Mouse (Mus musculus): ENCODE measurements at regions not wholly inside any gene's neighbourhood (a gene's known extent, or its start where the extent isn't known, plus 50 kb on each side); places are given as distances from the start of the nearest gene placed in this dataset.

- Histone ChIP-seq H3K9ac (no peak overlapping the region), H3K27me3 (no peaks in the 10 kb centered on the region), H3K4me2 (no peak overlapping the region), H3K36me3 (replicated peaks) (no peaks in the 10 kb centered on the region), H3K9me3 (replicated peaks) (no peaks in the 10 kb centered on the region), H3K27ac (replicated peaks) (no peak overlapping the region), H3K4me1 (replicated peaks) (no peaks in the 10 kb centered on the region), H3K4me3 (replicated peaks) (no peak overlapping the region)
- ATAC-seq (ENCODE audit: insufficient read depth), result no peak
- 49% methylated on average over 4 of the region's 4 CpGs for WGBS (ENCODE audit: insufficient replicate concordance)
These were observed 74.6 kb upstream of the Arhgap21 start for GRCm38 (mm10) chr2:21043302-21043701.

- Histone ChIP-seq H3K27ac (replicated peaks) (no peak overlapping the region), H3K36me3 (replicated peaks) (no peaks in the 10 kb centered on the region), H3K27me3 (no peaks in the 10 kb centered on the region), H3K4me3 (replicated peaks) (no peak overlapping the region), H3K4me2 (no peak overlapping the region), H3K9ac (no peak overlapping the region), H3K4me1 (replicated peaks) (no peaks in the 10 kb centered on the region), H3K9me3 (replicated peaks) (no peaks in the 10 kb centered on the region)
- ATAC-seq (ENCODE audit: insufficient read depth), result no peak
- 55% methylated on average over 3 of the region's 3 CpGs for WGBS (ENCODE audit: insufficient replicate concordance)
These were observed 68.9 kb upstream of the Arhgap21 start for GRCm38 (mm10) chr2:21037607-21038006.

- WGBS (ENCODE audit: insufficient replicate concordance), result 59% methylated on average over 8 of the region's 8 CpGs
- Histone ChIP-seq H3K27ac (replicated peaks) (no peak overlapping the region), H3K36me3 (replicated peaks) (no peaks in the 10 kb centered on the region), H3K9me3 (replicated peaks) (no peaks in the 10 kb centered on the region), H3K27me3 (no peaks in the 10 kb centered on the region), H3K4me1 (replicated peaks) (no peaks in the 10 kb centered on the region), H3K9ac (no peak overlapping the region), H3K4me2 (no peak overlapping the region), H3K4me3 (replicated peaks) (no peak overlapping the region)
- ATAC-seq (ENCODE audit: insufficient read depth), result no peak
These were observed 68.5 kb upstream of the Arhgap21 start for GRCm38 (mm10) chr2:21037181-21037580.

- Histone ChIP-seq H3K36me3 (replicated peaks) (no peaks in the 10 kb centered on the region), H3K4me2 (no peak overlapping the region), H3K27ac (replicated peaks) (no peak overlapping the region), H3K9ac (no peak overlapping the region), H3K9me3 (replicated peaks) (no peaks in the 10 kb centered on the region), H3K4me1 (replicated peaks) (no peaks in the 10 kb centered on the region), H3K4me3 (replicated peaks) (no peak overlapping the region), H3K27me3 (no peaks in the 10 kb centered on the region)
- no peak for ATAC-seq (ENCODE audit: insufficient read depth)
- WGBS (ENCODE audit: insufficient replicate concordance), result 58% methylated on average over 5 of the region's 5 CpGs
These were observed 67.4 kb upstream of the Arhgap21 start for GRCm38 (mm10) chr2:21035884-21036648.

GRCm38 (mm10) chr2:21034651-21035050 is 66.0 kb upstream of the Arhgap21 start:
- no peak overlapping the region; the same call in 1 of the 2 replicates for H3K4me3 ChIP-seq (replicated peaks)
- H3K9me3 ChIP-seq (replicated peaks), result no peaks in the 10 kb centered on the region
- H3K4me1 ChIP-seq (replicated peaks), result no peaks in the 10 kb centered on the region
- no peak overlapping the region for H3K27ac ChIP-seq (replicated peaks)
- ATAC-seq (ENCODE audit: insufficient read depth), result no peak
- H3K9ac ChIP-seq, result no peak overlapping the region
- H3K36me3 ChIP-seq (replicated peaks), result no peaks in the 10 kb centered on the region
- H3K27me3 ChIP-seq, result no peaks in the 10 kb centered on the region
- peak overlapping the region; percentile 30 for H3K4me2 ChIP-seq
- 32% methylated on average over 8 of the region's 8 CpGs for WGBS (ENCODE audit: insufficient replicate concordance)

GRCm38 (mm10) chr2:21030650-21031049 is 62.0 kb upstream of the Arhgap21 start:
- H3K4me2 ChIP-seq, result no peak overlapping the region
- no peaks in the 10 kb centered on the region for H3K4me1 ChIP-seq (replicated peaks)
- H3K36me3 ChIP-seq (replicated peaks), result no peaks in the 10 kb centered on the region
- no peak overlapping the region for H3K27ac ChIP-seq (replicated peaks)
- WGBS (ENCODE audit: insufficient replicate concordance), result 60% methylated on average over 4 of the region's 4 CpGs
- H3K27me3 ChIP-seq, result no peaks in the 10 kb centered on the region
- no peak for ATAC-seq (ENCODE audit: insufficient read depth)
- H3K9me3 ChIP-seq (replicated peaks), result no peaks in the 10 kb centered on the region
- H3K9ac ChIP-seq, result no peak overlapping the region
- no peak overlapping the region for H3K4me3 ChIP-seq (replicated peaks)

- Histone ChIP-seq H3K9me3 (replicated peaks) (no peaks in the 10 kb centered on the region), H3K27ac (replicated peaks) (no peak overlapping the region), H3K4me3 (replicated peaks) (no peak overlapping the region), H3K4me1 (replicated peaks) (no peaks in the 10 kb centered on the region), H3K36me3 (replicated peaks) (no peaks in the 10 kb centered on the region), H3K4me2 (no peak overlapping the region), H3K9ac (no peak overlapping the region), H3K27me3 (no peaks in the 10 kb centered on the region)
- WGBS (ENCODE audit: insufficient replicate concordance), result 53% methylated on average over 5 of the region's 5 CpGs
- ATAC-seq (ENCODE audit: insufficient read depth), result no peak
These were observed 60.8 kb upstream of the Arhgap21 start for GRCm38 (mm10) chr2:21029391-21030010.

GRCm38 (mm10) chr2:21028605-21029004 is 59.9 kb upstream of the Arhgap21 start:
- Histone ChIP-seq H3K27ac (replicated peaks) (no peak overlapping the region), H3K9ac (no peak overlapping the region), H3K27me3 (no peaks in the 10 kb centered on the region), H3K4me3 (replicated peaks) (no peak overlapping the region), H3K4me2 (no peak overlapping the region), H3K9me3 (replicated peaks) (no peaks in the 10 kb centered on the region), H3K4me1 (replicated peaks) (no peaks in the 10 kb centered on the region), H3K36me3 (replicated peaks) (no peaks in the 10 kb centered on the region)
- WGBS (ENCODE audit: insufficient replicate concordance), result 27% methylated on average over 2 of the region's 2 CpGs
- ATAC-seq (ENCODE audit: insufficient read depth), result no peak

- 34% methylated on average over 1 of the region's 1 CpGs for WGBS (ENCODE audit: insufficient replicate concordance)
- Histone ChIP-seq H3K36me3 (replicated peaks) (no peaks in the 10 kb centered on the region), H3K27me3 (no peaks in the 10 kb centered on the region), H3K4me3 (replicated peaks) (no peak overlapping the region), H3K9ac (no peak overlapping the region), H3K9me3 (replicated peaks) (no peaks in the 10 kb centered on the region), H3K27ac (replicated peaks) (no peak overlapping the region), H3K4me2 (no peak overlapping the region), H3K4me1 (replicated peaks) (no peaks in the 10 kb centered on the region)
- no peak for ATAC-seq (ENCODE audit: insufficient read depth)
These were observed 49.9 kb upstream of the Arhgap21 start for GRCm38 (mm10) chr2:21018535-21018934.

All from liver, embryonic 15.5 days (tissue).